Mouse (Mus musculus) kidney, adult 2 months (tissue): ENCODE results near the gene Trappc11.

Experiments
- CTCF ChIP-seq: fragments of 200-500 bp; conservative IDR thresholded peaks from 2 replicates; pipeline ENCODE4 v1.5.1; 2011; ENCODE audit warnings: low read depth, mild to moderate bottlenecking, control low read depth, low read length, moderate library complexity, mixed read lengths; ENCODE audit not compliant: insufficient read depth, insufficient read length
- POLR2A ChIP-seq: fragments of 200-500 bp; IDR thresholded peaks from one replicate; pipeline ENCODE4 v1.6.1; 2011; ENCODE audit warnings: low read depth, low read length, control low read depth

DNA sequence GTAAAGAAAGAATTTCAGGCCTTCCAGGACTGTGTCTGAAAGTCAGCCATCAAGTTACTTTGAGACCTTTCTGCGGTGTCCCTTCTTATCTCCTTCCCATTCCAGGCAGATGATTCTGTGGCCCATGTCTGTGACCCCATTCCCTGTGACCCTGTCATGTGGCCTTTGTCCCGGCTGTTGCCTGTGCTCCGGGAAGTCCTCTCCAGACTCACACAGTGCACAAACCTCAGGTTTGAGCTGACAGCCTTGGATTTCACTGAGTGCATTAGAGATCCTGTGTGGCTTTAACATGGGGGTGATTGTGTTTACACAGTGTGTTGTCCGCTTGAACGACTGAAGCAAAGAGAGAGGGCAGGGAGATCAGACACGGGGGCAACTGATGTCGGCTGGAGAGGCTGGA lies 25.0 kb upstream of the Trappc11 start:
- no peak for TF ChIP-seq CTCF
- no peak for TF ChIP-seq POLR2A
